Mouse (Mus musculus) CH12F3 (cell line): ENCODE measurements at regions not wholly inside any gene's neighbourhood (a gene's known extent, or its start where the extent isn't known, plus 50 kb on each side); places are given as distances from the start of the nearest gene placed in this dataset.
"Not testable (repeated sequence)": the region's sequence is repeated elsewhere in the genome, so short reads cannot be mapped to it uniquely, and the experiment has no call there.

Experiments
- in situ Hi-C: fragments of 300-500 bp; cut with MboI; formaldehyde crosslinking; loops from 2 replicates; pipeline ENCODE4 v1.14.3; 2020; ENCODE audit warnings: low sequenced_read_pairs

GRCm38 (mm10) chr1:35904001-35904547 lies 164.1 kb upstream of the Hs6st1 start:
- in situ Hi-C loops: no loop called here

GRCm38 (mm10) chr1:35913551-35913950 lies 154.6 kb upstream of the Hs6st1 start:
- in situ Hi-C loops: no loop called here

GRCm38 (mm10) chr1:35914175-35914574 lies 154.0 kb upstream of the Hs6st1 start:
- in situ Hi-C loops: not testable (repeated sequence)

DNA sequence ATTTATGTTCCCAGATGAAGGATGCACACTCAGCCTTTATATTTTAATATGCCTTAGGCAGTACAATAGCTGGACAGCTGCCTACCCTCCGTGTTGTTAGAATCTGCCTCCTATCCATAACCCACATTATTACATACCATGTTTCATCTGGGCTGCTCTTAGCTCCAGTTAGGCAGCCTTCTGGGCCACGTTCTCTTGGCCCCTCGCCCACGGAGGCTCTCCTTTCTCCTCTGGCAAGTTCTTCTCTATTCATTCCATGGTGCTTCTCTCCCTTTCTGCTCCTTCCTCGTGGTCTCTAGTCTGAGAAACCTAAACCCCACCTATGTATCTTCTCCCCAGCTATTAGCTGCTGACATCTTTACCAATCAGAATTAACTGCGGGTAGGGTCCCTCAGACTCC lies 152.7 kb upstream of the Hs6st1 start:
- in situ Hi-C loops: no loop called here

GRCm38 (mm10) chr1:35919840-35920734 lies 148.1 kb upstream of the Hs6st1 start:
- in situ Hi-C loops: no loop called here

GRCm38 (mm10) chr1:35924796-35925195 lies 143.4 kb upstream of the Hs6st1 start:
- in situ Hi-C loops: no loop called here

GRCm38 (mm10) chr1:35925301-35925700 lies 142.9 kb upstream of the Hs6st1 start:
- in situ Hi-C loops: no loop called here

GRCm38 (mm10) chr1:35926191-35927048 lies 141.8 kb upstream of the Hs6st1 start:
- in situ Hi-C loops: no loop called here

- in situ Hi-C loops: no loop called here
Measured at GRCm38 (mm10) chr1:35927049-35927415, 141.2 kb upstream of the Hs6st1 start.

GRCm38 (mm10) chr1:35930351-35930750 lies 137.8 kb upstream of the Hs6st1 start:
- in situ Hi-C loops: no loop called here

DNA sequence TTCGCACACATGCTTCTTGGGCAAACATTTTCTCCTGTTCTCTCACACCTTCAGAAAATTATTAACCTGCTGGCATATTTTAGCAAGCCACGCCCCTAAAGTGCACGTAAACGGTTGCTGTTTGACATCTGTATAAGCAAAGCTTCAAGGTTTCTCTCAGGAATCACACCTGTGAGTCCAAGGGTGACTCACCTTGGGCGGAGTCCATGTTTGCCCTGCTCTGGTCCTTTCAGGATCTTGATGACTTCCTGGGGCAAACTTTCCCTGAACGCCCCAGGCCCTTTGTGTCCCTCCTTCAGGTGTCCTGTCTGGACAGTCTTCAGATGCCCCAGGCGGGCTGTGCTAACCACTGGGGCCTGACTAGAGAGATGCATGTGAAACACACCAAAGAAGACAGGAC lies 137.1 kb upstream of the Hs6st1 start:
- in situ Hi-C loops: no loop called here

GRCm38 (mm10) chr1:35933511-35933910 lies 134.7 kb upstream of the Hs6st1 start:
- in situ Hi-C loops: no loop called here

DNA sequence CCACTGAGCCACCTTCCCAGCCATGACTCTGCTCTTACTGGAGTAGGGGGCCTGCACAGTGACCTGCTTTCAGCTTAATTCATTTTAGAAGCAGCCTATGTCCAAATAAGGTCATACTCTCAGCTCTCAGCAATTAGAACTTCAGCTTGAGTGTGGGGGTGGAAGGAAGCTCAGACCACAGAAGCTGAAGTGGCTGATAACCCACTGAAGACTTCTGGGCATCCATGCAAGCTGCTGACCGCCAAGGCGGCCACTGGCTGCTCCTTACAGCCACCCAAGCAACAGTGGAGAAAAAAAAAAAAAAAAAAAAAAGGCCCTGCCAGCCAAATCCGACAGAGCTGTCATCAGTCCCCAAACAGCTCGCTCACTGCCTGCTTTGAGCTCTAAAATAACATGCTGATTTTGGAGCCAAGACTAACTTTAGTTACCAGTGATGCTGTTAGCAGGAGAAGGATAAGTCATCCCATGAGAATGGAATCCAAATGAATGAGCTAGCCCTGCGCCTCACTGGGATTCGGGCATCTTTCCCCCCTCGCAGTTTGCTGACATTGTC lies 133.0 kb upstream of the Hs6st1 start:
- in situ Hi-C loops: no loop called here

GRCm38 (mm10) chr1:35936362-35937093 lies 131.7 kb upstream of the Hs6st1 start:
- in situ Hi-C loops: no loop called here

DNA sequence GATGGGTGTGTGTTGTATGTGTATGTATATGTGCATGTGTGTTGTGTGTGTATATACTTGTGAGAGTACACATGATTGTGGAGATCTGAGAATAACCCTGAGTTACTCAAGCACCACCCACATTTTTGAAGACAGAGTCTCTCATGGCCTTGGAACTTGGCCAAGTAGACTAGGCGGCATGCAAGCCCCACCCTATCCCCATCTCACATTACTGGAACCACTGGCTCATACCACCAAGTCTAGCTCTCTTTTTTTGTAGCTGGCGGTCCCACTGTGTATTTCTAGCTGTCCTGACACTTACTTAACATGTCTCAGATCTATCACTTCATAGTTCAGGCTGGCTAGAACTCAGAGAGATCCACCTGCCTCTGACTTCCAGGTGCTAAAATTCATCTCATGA lies 128.0 kb upstream of the Hs6st1 start:
- in situ Hi-C loops: no loop called here

- in situ Hi-C loops: no loop called here
Measured at GRCm38 (mm10) chr1:35941642-35942077, 126.5 kb upstream of the Hs6st1 start.

- in situ Hi-C loops: no loop called here
Measured at GRCm38 (mm10) chr1:35942222-35942621, 126.0 kb upstream of the Hs6st1 start.

- in situ Hi-C loops: no loop called here
Measured at GRCm38 (mm10) chr1:35943800-35944199, 124.4 kb upstream of the Hs6st1 start.

GRCm38 (mm10) chr1:35944376-35944775 lies 123.8 kb upstream of the Hs6st1 start:
- in situ Hi-C loops: no loop called here

DNA sequence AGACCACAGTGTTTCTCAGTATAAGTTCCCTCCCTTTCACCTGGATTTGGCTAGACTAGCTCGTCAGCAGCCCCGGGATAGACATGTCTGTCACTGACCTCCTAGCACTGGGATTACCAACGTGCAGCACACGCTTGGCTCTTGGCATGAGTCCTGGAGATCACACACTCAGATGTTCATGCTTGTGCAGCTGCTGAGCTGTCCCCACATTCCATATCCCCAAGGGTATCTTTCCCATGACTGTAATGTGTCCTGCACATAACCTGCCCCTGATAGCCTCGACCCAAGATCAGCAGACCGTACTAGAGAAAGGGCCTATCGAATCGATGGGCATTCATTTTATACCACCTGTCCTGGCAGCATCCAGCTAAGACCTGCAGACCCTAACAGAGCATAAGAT lies 123.4 kb upstream of the Hs6st1 start:
- in situ Hi-C loops: no loop called here

GRCm38 (mm10) chr1:35945596-35945995 lies 122.6 kb upstream of the Hs6st1 start:
- in situ Hi-C loops: no loop called here
